23 mouse cellular contexts compared by ENCODE assay signal in genomic region chr17:58924754-58925546, GRCm38 (mm10).
DNase-seq lines count a peak whose midpoint lies in the region; ATAC-seq and TF ChIP-seq lines count a peak whose summit lies in the region.
"Had no signal": no experiment of that assay in that cellular context is flagged by ENCODE, and none has a peak within 500 bp of the region (broad histone marks: within the 10 kb centered on the region; RNA-seq: fewer than 3 reads in every experiment).

No protein-coding gene starts in this region.

- no peaks in the 10 kb centered on the region for H3K9me3 ChIP-seq in hindbrain, embryonic 10.5 days
- no peaks in the 10 kb centered on the region for H3K9me3 ChIP-seq in hindbrain, postnatal 0 days (ENCODE audit: low read length)
- no peaks in the 10 kb centered on the region for H3K9me3 ChIP-seq in liver, embryonic 12.5 days (replicated peaks)
- H3K9me3 ChIP-seq in megakaryocyte, embryonic 14.5 days, result no peaks in the 10 kb centered on the region
- H3K9me3 ChIP-seq: embryonic facial prominence, embryonic 12.5 days; heart, embryonic 13.5 days; midbrain, embryonic 12.5 days; neural tube, embryonic 12.5 days; stomach, embryonic 15.5 days had no signal

- peaks cover 21% of the 10 kb centered on the region for H3K4me1 ChIP-seq in hindbrain, embryonic 10.5 days (replicated peaks)
- no peaks in the 10 kb centered on the region for H3K4me1 ChIP-seq in hindbrain, postnatal 0 days (ENCODE audit: insufficient read depth, low read length)
- H3K4me1 ChIP-seq in liver, embryonic 12.5 days, result peaks cover 36% of the 10 kb centered on the region
- H3K4me1 ChIP-seq in megakaryocyte, embryonic 14.5 days, result peaks cover 50% of the 10 kb centered on the region
- H3K4me1 ChIP-seq: embryonic facial prominence, embryonic 12.5 days; heart, embryonic 13.5 days; stomach, embryonic 15.5 days had no signal

- H3K27me3 ChIP-seq in hindbrain, embryonic 10.5 days (ENCODE audit: insufficient read depth, poor library complexity, severe bottlenecking), result no peaks in the 10 kb centered on the region
- no peaks in the 10 kb centered on the region for H3K27me3 ChIP-seq in hindbrain, postnatal 0 days (ENCODE audit: insufficient read depth, low read length)
- no peaks in the 10 kb centered on the region for H3K27me3 ChIP-seq in liver, embryonic 12.5 days (replicated peaks)
- H3K27me3 ChIP-seq in megakaryocyte, embryonic 14.5 days (replicated peaks), result peaks cover 8% of the 10 kb centered on the region
- H3K27me3 ChIP-seq: embryonic facial prominence, embryonic 12.5 days; heart, embryonic 13.5 days; midbrain, embryonic 12.5 days; neural tube, embryonic 12.5 days; stomach, embryonic 15.5 days had no signal

- H3K4me3 ChIP-seq in hindbrain, embryonic 10.5 days, result no peak overlapping the region
- no peak overlapping the region for H3K4me3 ChIP-seq in hindbrain, postnatal 0 days (ENCODE audit: low read length)
- peak overlapping the region; percentile 20; the same call in 1 of the 2 replicates for H3K4me3 ChIP-seq in liver, embryonic 12.5 days
- peak overlapping the region; percentile 82 for H3K4me3 ChIP-seq in megakaryocyte, embryonic 14.5 days (replicated peaks)
- H3K4me3 ChIP-seq: embryonic facial prominence, embryonic 12.5 days; heart, embryonic 13.5 days; left cerebral cortex, adult 2 months; midbrain, embryonic 12.5 days; neural tube, embryonic 12.5 days; stomach, embryonic 15.5 days had no signal

- peak overlapping the region; percentile 35; the same call in 1 of the 2 replicates for H3K27ac ChIP-seq in hindbrain, embryonic 10.5 days
- no peak overlapping the region for H3K27ac ChIP-seq in hindbrain, postnatal 0 days
- H3K27ac ChIP-seq in liver, embryonic 12.5 days, result peak overlapping the region; percentile 84
- H3K27ac ChIP-seq: embryonic facial prominence, embryonic 12.5 days; heart, embryonic 13.5 days; left cerebral cortex, adult 2 months; midbrain, embryonic 12.5 days; neural tube, embryonic 12.5 days; stomach, embryonic 15.5 days had no signal

- TF ChIP-seq CTCF in hindbrain, postnatal 0 days (IDR thresholded peaks at IDR 0.05; ENCODE audit: low read depth), result no peak

- DNase-seq in hindbrain, embryonic 10.5 days (ENCODE audit: low spot score), result no peak
- no peak for DNase-seq in hindbrain, postnatal 0 days (ENCODE audit: low spot score)
- DNase-seq in layer of hippocampus, postnatal 14 days (ENCODE audit: low spot score in 2 of 2), result no peak
- DNase-seq in embryo, embryonic 10.5 days (ENCODE audit: low spot score), result no peak
- DNase-seq in heart, adult 18-20 months, result no peak
- DNase-seq: adrenal gland, postnatal 25 days; cerebellum, adult 18-20 months; forebrain, postnatal 0 days; heart, postnatal 36 days; kidney, adult 8-10 months; left cerebral cortex, postnatal 4 days; lung, postnatal 10 days; thymus, adult 2 months had no signal

- no peak for ATAC-seq in hindbrain, postnatal 0 days
- peak; percentile 89 for ATAC-seq in erythroblast, adult 5-6 weeks (replicated peaks; ENCODE audit: low FRiP score, poor library complexity, severe bottlenecking)
- ATAC-seq in liver, embryonic 12.5 days, result peak; percentile 95
- ATAC-seq: CD4-positive, CD25-positive, alpha-beta regulatory T cell, adult 4 months; forebrain, postnatal 0 days had no signal

- H3K36me3 ChIP-seq in hindbrain, embryonic 10.5 days, result no peaks in the 10 kb centered on the region
- no peaks in the 10 kb centered on the region for H3K36me3 ChIP-seq in hindbrain, postnatal 0 days (ENCODE audit: insufficient read depth, low read length)
- H3K36me3 ChIP-seq in liver, embryonic 12.5 days, result no peaks in the 10 kb centered on the region
- no peaks in the 10 kb centered on the region for H3K36me3 ChIP-seq in megakaryocyte, embryonic 14.5 days (replicated peaks; ENCODE audit: low read length)
- H3K36me3 ChIP-seq: embryonic facial prominence, embryonic 12.5 days; heart, embryonic 13.5 days; midbrain, embryonic 12.5 days; neural tube, embryonic 12.5 days; stomach, embryonic 15.5 days had no signal

- no peak overlapping the region for H3K4me2 ChIP-seq in hindbrain, postnatal 0 days (ENCODE audit: low read depth, low read length)
- peak overlapping the region; percentile 51 for H3K4me2 ChIP-seq in liver, embryonic 12.5 days
- H3K4me2 ChIP-seq: embryonic facial prominence, embryonic 12.5 days; heart, embryonic 13.5 days; midbrain, embryonic 12.5 days; neural tube, embryonic 12.5 days; stomach, embryonic 15.5 days had no signal

- 74% methylated on average over 10 of the region's 10 CpGs for WGBS in hindbrain, embryonic 10.5 days
- WGBS in hindbrain, postnatal 0 days, result 72% methylated on average over 10 of the region's 10 CpGs
- 19% methylated on average over 10 of the region's 10 CpGs for WGBS in liver, embryonic 12.5 days (ENCODE audit: insufficient replicate concordance)

- H3K9ac ChIP-seq in hindbrain, postnatal 0 days (replicated peaks; ENCODE audit: low read length), result no peak overlapping the region
- H3K9ac ChIP-seq in liver, embryonic 12.5 days, result peak overlapping the region; percentile 34; the same call in 1 of the 2 replicates
- H3K9ac ChIP-seq: embryonic facial prominence, embryonic 12.5 days; forebrain, postnatal 0 days; heart, embryonic 13.5 days; midbrain, embryonic 12.5 days; neural tube, embryonic 12.5 days; stomach, embryonic 15.5 days had no signal

Comparison
In these comparisons a context has a peak if more than half of its experiments do, and no peak if none do; other contexts are left out.
1. H3K4me3 ChIP-seq: peak in liver, embryonic 12.5 days (single experiment) and megakaryocyte, embryonic 14.5 days (single experiment); none in hindbrain, embryonic 10.5 days (single experiment) and hindbrain, postnatal 0 days (single experiment).